Mouse (Mus musculus): ENCODE measurements at regions not wholly inside any gene's neighbourhood (a gene's known extent, or its start where the extent isn't known, plus 50 kb on each side); places are given as distances from the start of the nearest gene placed in this dataset.

DNA sequence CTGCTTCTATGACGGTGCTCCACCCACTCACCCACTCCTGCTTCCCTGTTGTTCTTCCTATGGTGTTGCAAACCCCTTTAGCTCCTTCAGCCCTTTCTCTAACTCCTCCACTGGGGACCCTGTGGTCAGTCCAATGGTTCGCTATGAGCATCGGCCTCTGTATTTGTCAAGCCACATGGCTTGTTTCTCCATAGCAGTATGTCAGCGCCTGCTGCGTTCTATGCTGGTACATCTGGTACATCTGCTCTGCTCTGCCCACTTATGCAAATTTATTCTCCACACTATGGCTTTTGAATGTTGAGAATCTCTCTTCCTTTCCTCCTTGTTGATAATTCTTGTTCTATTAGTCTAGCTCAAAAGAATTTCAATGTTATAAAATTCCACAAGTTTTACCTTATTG is 154.2 kb upstream of the Gm34302 start:
- TF ChIP-seq CTCF (IDR thresholded peaks at IDR 0.05; ENCODE audit: borderline replicate concordance, control insufficient read depth, extremely low read depth, insufficient read depth, low read length, poor library complexity) = no peak
- no peak for TF ChIP-seq POLR2A (IDR thresholded peaks at IDR 0.05; ENCODE audit: control insufficient read depth, extremely low read depth, insufficient read depth, low read length, poor library complexity)

All from thymus, adult 2 months (tissue).